Mouse (Mus musculus): ENCODE measurements around the gene Rpl23a. TPM values are rescaled to one million over a fixed set of nuclear protein-coding genes. Genes with fewer than 3 reads are reported as not detected.

Rpl23a gene
- polyA plus RNA-seq (2016; fragmentation: Nextera tagmentation; extraction: Ambion mirVana) = 1,157 and 1,293 TPM in 2 replicates

DNA sequence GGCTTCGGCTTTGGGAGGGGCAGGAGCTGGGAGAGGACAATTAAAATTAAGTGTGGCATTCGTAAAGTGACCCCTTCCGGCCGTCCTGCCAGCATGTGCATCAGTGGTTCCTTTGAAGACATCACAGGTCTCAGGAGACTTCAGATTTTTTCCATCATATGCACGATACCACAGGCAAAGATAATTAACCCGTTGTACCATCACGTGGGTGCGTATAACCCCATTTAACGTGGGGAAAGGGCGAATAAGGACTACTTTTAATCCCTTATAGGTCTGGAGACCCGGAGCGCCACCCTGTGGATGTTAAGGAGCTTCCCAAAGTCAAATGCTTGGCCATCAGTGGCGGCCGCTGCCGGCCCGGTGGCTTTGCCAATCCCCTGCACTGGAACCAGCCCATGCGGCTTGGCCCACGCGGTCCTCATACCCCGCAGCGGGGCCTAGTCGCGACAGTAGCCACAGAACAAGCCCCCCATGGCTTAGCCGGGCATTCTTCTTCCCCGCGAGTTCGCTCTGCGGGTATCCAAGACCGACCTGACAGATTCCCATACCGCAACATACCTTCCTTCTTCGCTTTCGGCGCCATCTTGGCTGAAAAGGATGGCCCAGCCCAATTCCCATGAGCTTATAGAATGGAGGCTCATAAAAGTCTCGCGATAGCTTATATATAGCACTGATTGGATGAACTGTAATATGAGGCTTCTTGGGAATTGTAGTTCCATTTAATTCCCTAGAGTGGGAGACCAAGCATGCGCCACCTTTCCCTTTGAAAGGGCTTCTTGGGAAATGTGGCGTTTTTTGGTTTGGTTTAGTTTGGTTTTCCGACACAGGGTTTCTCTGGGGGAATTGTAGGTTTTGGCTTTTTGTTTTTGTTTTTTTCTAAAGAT is at the start of gene Rpl23a:
TSS of gene Rpl23a (minus strand) at position 624 of the 884 bp plus-strand sequence.
- peak; percentile 80 for DNase-seq (ENCODE audit: low spot score)
- Histone ChIP-seq H3K4me1 (peaks cover 53% of the 10 kb centered on the region), H3K9me3 (replicated peaks) (no peaks in the 10 kb centered on the region), H3K36me3 (peaks cover 39% of the 10 kb centered on the region), H3K27ac (peak within 1 kb of the TSS; percentile 98), H3K27me3 (ENCODE audit: low read depth, poor library complexity, severe bottlenecking) (no peaks in the 10 kb centered on the region), H3K4me3 (peak within 1 kb of the TSS; percentile 96)
- WGBS = under 1% methylated on average over 38 of the region's 38 CpGs

DNA sequence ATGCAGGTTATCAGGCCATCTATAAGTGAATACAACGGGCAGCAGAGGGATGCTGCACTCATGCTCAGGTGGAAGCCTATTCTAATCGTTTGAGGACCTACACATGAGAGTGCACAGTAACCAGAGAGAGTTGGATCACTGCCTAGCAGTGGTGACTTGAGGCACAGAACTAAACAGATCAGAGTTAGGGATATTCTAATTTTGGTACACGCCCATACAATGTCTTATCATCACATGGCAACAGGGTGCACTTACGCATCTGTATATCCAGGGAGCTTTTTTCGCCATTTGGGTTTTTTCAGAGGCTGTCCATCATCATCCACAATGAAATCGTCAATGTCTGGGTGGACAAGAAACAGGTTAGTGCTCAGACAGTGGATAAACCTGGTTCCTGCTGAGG is 48.1 kb upstream of the Rpl23a start:
- H3K27ac ChIP-seq = no peak overlapping the region
- no peak overlapping the region for H3K4me3 ChIP-seq
- H3K36me3 ChIP-seq = peaks cover 97% of the 10 kb centered on the region
- no peaks in the 10 kb centered on the region for H3K27me3 ChIP-seq (ENCODE audit: low read depth, poor library complexity, severe bottlenecking)
- WGBS = 91% methylated on average over 6 of the region's 6 CpGs
- no peak for DNase-seq (ENCODE audit: low spot score)
- H3K4me1 ChIP-seq = no peaks in the 10 kb centered on the region
- no peaks in the 10 kb centered on the region for H3K9me3 ChIP-seq (replicated peaks)

DNA sequence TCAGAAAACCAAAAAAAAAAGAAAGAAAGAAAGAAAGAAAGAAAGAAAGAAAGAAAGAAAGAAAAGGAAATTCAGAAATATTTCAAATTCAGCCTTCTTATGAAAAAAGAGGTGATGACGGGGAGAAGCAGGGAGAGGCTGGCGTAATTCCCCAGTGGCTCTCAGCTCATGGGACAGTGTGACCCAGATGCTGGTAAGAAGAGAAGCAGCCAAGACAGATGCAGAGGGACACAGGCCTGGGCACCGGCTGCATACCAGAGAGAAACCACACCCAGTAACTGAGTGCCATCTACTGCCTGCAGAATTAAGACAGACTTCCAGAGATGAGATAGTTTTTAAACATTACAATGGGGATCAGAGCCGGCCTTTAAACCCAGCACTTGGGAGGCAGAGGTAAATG is 40.2 kb upstream of the Rpl23a start:
- 93% methylated on average over 4 of the region's 4 CpGs for WGBS
- no peaks in the 10 kb centered on the region for H3K4me1 ChIP-seq
- DNase-seq (ENCODE audit: low spot score) = no peak
- no peaks in the 10 kb centered on the region for H3K27me3 ChIP-seq (ENCODE audit: low read depth, poor library complexity, severe bottlenecking)
- H3K36me3 ChIP-seq = peaks cover 100% of the 10 kb centered on the region
- H3K9me3 ChIP-seq (replicated peaks) = no peaks in the 10 kb centered on the region
- no peak overlapping the region for H3K27ac ChIP-seq
- H3K4me3 ChIP-seq = no peak overlapping the region

DNA sequence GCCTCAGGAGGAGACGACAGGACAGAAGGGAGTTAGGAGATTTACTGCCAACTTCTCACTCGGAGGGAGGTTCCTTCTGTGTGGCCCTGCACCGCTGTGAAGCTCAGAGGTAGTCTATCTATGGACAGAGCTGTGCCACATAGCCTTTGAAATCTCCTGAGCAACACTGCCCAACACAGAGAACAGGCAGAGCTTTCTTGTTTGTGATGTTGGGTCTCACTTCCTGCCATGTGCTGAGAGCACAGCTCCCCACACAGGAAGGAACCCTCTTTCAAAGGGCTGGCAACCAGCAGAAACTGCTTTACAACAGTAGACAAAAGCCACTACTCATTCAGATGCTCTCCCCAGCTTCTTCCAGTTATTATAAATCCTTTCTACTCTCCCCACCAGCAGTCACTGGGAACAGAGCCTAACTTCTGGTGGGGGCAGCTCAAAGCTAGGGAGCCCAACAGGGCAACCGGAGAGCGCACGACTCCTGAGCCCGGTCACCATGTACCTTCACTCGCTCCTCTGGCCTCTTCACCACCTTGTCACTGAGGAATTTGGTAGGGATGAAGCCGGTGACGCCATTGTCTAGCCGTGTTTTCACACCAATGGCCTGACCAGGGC is 32.4 kb upstream of the Rpl23a start:
- H3K9me3 ChIP-seq (replicated peaks) = no peaks in the 10 kb centered on the region
- no peak overlapping the region for H3K27ac ChIP-seq
- H3K36me3 ChIP-seq = peaks cover 99% of the 10 kb centered on the region
- no peaks in the 10 kb centered on the region for H3K4me1 ChIP-seq
- no peak for DNase-seq (ENCODE audit: low spot score)
- 85% methylated on average over 11 of the region's 11 CpGs for WGBS
- no peak overlapping the region for H3K4me3 ChIP-seq
- no peaks in the 10 kb centered on the region for H3K27me3 ChIP-seq (ENCODE audit: low read depth, poor library complexity, severe bottlenecking)

DNA sequence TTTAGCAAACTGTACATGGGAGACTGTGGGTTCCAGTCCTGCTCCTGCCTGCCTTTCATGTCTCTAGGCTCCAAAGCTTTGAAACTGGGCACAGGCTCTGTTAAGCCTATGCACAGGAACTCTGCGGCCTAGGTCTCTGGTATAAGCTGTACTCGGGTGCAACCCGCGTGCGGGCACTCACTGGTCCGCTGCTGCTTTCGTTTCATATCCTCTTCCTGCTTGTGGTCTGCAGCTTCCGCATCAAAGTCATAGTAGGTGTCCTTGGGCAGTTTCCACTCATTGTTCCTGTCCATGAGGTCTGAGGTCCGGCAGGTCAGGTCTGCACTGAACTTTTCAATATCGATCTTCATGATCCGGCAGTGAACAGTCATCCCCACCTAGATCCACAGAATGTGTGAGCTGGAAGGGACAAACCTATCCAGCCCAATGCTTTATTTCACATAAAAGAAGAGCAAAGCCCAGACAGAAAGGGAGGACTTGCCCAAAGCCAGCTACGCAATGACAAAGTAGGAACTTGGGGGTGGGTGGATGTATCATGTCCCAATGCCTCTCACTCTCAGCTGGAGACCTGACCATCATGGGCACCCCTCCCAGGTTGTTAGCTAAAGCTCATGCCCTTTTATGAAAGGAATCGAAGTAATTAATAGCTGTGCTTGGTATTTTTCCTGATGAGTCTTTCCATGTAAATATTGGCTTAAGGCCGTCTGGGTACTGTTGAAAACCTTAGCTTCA is 29.9 kb upstream of the Rpl23a start:
- DNase-seq (ENCODE audit: low spot score) = no peak
- no peaks in the 10 kb centered on the region for H3K4me1 ChIP-seq
- no peaks in the 10 kb centered on the region for H3K27me3 ChIP-seq (ENCODE audit: low read depth, poor library complexity, severe bottlenecking)
- peaks cover 99% of the 10 kb centered on the region for H3K36me3 ChIP-seq
- no peak overlapping the region for H3K4me3 ChIP-seq
- no peak overlapping the region for H3K27ac ChIP-seq
- WGBS = 95% methylated on average over 14 of the region's 14 CpGs
- no peaks in the 10 kb centered on the region for H3K9me3 ChIP-seq (replicated peaks)

DNA sequence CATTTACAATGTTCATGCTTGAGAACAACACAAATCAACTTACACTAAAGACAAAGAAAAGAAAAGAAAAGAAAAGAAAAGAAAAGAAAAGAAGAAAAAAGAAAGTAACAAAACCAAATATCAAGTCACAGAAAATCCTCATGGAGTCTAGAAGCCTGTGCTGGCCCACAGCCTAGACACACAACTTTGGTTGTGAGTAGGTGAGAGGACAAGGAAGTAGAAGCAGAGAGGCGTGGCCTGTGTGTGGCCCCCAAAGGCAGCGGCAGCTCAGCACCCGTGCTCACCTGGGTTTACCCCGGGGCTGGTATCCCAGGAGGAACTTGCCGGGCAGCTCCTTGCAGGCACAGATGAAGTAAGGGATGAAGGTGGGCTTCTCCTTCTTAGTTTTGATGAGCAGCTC is 28.1 kb upstream of the Rpl23a start:
- H3K36me3 ChIP-seq = peaks cover 100% of the 10 kb centered on the region
- H3K4me1 ChIP-seq = no peaks in the 10 kb centered on the region
- H3K27ac ChIP-seq = no peak overlapping the region
- WGBS = 91% methylated on average over 5 of the region's 5 CpGs
- H3K27me3 ChIP-seq (ENCODE audit: low read depth, poor library complexity, severe bottlenecking) = no peaks in the 10 kb centered on the region
- H3K4me3 ChIP-seq = no peak overlapping the region
- H3K9me3 ChIP-seq (replicated peaks) = no peaks in the 10 kb centered on the region
- DNase-seq (ENCODE audit: low spot score) = no peak

DNA sequence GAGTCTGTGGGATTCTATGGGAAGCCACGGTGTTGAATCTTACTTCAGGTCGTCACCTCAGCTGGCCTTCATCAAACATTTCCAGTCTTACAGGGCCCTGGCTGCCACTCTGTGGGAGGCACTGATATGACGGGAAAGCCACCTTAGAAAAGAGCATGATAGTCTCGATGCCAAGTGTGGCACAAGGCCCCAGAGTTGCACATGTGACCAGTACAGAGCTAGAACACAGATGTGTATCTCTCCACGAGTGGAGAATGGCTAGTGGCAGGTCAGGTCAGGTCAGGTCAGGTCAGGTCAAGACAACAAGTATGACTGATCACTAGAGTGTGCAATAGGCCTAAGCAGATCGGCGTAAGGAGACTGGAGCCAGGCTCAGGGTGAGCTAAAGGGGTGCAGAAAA is 27.2 kb upstream of the Rpl23a start:
- no peak overlapping the region for H3K27ac ChIP-seq
- no peak for DNase-seq (ENCODE audit: low spot score)
- no peaks in the 10 kb centered on the region for H3K27me3 ChIP-seq (ENCODE audit: low read depth, poor library complexity, severe bottlenecking)
- no peak overlapping the region for H3K4me3 ChIP-seq
- 68% methylated on average over 7 of the region's 7 CpGs for WGBS
- no peaks in the 10 kb centered on the region for H3K9me3 ChIP-seq (replicated peaks)
- H3K4me1 ChIP-seq = peaks cover 6% of the 10 kb centered on the region
- H3K36me3 ChIP-seq = peaks cover 100% of the 10 kb centered on the region

DNA sequence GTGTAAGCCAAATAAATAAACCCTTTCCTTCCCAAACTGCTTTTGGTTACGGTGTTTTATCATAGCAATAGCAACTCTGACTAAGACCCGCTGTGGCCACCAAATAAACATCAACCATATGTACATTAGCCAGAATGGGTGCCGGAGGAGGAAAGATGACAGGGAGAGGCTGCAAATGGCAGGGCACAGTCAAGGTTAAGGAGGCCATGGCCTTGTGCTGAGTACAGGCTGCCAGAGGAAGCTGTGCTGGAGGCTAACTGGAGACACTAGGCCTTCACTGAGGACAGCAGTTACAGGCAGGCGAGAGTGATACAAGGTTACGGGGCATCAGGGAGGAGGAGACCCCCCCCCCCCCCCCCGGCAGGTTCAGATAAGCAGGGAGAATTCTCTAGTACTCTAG is 26.5 kb upstream of the Rpl23a start:
- peaks cover 9% of the 10 kb centered on the region for H3K4me1 ChIP-seq
- DNase-seq (ENCODE audit: low spot score) = no peak
- no peak overlapping the region for H3K27ac ChIP-seq
- H3K27me3 ChIP-seq (ENCODE audit: low read depth, poor library complexity, severe bottlenecking) = no peaks in the 10 kb centered on the region
- 89% methylated on average over 6 of the region's 6 CpGs for WGBS
- no peak overlapping the region for H3K4me3 ChIP-seq
- H3K36me3 ChIP-seq = peaks cover 100% of the 10 kb centered on the region
- H3K9me3 ChIP-seq (replicated peaks) = no peaks in the 10 kb centered on the region

DNA sequence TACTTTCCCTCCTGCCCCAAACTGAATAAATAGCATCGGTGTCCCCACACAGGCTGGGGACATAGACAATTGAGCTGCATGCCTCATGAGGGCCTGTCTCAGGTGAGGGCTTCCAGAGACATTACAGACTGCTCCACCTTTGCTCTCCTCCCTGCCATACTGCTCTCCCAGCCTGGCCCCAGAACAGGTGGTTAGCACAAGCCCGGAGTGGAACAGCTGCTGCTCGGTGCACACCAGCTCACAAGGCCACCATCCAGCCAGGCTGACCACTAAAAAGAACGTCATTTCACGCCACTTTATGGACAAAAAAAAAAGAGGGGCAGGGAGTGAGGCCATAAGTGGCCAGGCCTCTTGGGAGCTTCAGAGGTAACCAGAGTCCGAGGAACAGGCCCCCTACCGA is 23.8 kb upstream of the Rpl23a start:
- DNase-seq (ENCODE audit: low spot score) = no peak
- Histone ChIP-seq H3K27me3 (ENCODE audit: low read depth, poor library complexity, severe bottlenecking) (no peaks in the 10 kb centered on the region), H3K27ac (no peak overlapping the region), H3K9me3 (replicated peaks) (no peaks in the 10 kb centered on the region), H3K36me3 (peaks cover 95% of the 10 kb centered on the region), H3K4me1 (peaks cover 9% of the 10 kb centered on the region), H3K4me3 (no peak overlapping the region)
- 85% methylated on average over 7 of the region's 7 CpGs for WGBS

DNA sequence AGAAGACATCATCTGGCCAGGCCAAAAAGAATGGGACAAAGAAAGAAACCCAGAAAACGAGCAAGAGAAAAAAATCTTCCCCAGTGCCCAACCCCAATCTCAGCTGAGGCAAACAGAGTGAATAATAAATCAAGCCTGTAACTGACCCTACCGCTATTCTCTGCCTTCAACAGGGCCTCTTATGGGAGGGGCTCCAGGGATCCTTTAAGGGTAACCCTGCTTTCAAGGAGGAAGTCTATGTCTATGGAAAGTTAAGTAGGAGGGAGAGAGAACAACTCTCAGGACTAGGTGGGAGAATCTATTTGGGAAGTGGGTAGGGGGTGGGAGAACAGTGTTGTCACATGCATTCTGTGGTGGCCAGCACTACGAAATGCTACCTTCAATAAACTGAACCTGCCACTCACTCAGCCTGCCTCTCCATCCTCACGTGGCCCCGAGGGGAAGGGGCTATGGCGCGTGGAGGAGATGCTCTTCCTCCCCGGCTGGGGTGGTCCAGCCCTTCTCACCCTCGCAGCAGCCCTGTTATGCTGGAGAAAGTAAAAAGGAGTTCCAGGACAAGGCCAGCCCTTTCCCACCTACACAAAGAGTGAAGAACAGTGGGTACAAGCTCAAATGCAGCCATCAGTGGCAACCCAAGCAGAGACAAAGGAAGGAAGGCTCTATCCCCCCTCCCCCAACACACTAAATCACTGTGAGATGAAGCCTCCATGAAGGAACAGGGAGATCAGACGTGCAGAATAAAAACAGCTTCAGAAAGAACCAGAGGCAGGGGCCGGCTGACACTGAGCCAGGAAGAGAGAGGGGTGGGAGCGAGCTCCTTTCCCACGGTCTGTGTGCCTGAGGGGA is 22.2 kb upstream of the Rpl23a start:
- DNase-seq (ENCODE audit: low spot score) = no peak
- no peaks in the 10 kb centered on the region for H3K9me3 ChIP-seq (replicated peaks)
- H3K27ac ChIP-seq = peak overlapping the region; percentile 15; the same call in 1 of the 2 replicates
- peaks cover 9% of the 10 kb centered on the region for H3K4me1 ChIP-seq
- H3K4me3 ChIP-seq = no peak overlapping the region
- peaks cover 79% of the 10 kb centered on the region for H3K36me3 ChIP-seq
- WGBS = 77% methylated on average over 13 of the region's 13 CpGs
- no peaks in the 10 kb centered on the region for H3K27me3 ChIP-seq (ENCODE audit: low read depth, poor library complexity, severe bottlenecking)

DNA sequence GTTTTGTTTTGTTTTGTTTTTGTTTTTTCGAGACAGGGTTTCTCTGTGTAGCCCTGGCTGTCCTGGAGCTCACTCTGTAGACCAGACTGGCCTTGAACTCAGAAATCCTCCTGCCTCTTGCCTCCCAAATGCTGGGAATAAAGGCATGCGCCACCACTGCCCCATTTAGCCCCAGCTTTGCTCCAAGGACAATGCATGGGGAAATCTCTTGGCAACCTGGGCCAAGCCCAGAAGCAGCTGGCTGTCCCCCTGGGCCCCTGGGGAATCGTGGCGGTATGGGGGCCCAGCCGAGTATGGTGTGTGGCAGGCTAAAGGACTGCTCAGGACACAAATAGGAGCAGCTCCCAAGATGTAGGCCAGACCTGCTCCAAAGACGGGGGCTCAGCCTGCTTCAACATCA is 20.9 kb upstream of the Rpl23a start:
- Histone ChIP-seq H3K36me3 (peaks cover 66% of the 10 kb centered on the region), H3K4me1 (peaks cover 9% of the 10 kb centered on the region), H3K4me3 (no peak overlapping the region), H3K27me3 (ENCODE audit: low read depth, poor library complexity, severe bottlenecking) (no peaks in the 10 kb centered on the region), H3K27ac (no peak overlapping the region), H3K9me3 (replicated peaks) (no peaks in the 10 kb centered on the region)
- WGBS = 89% methylated on average over 6 of the region's 6 CpGs
- no peak for DNase-seq (ENCODE audit: low spot score)

DNA sequence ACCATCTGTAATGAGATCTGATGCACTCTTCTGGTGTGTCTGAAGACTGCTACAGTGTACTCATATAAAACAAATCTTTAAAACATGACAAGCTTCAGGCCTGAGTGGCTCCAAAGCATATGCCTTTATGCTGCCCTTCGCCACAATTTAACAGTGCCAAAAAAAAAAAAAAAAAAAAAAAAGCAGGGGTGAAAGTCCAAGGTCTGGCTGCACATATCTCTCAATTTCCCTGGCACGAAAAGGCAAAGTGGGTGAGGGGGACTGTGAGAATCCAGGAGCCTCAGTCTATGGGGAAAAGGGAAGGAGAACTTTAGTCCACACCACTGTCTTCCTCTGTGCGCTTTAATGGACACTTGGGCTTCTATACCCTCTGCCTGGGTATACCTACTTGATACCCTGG is 19.0 kb upstream of the Rpl23a start:
- DNase-seq (ENCODE audit: low spot score) = no peak
- Histone ChIP-seq H3K27me3 (ENCODE audit: low read depth, poor library complexity, severe bottlenecking) (no peaks in the 10 kb centered on the region), H3K4me3 (no peak overlapping the region), H3K36me3 (peaks cover 47% of the 10 kb centered on the region), H3K27ac (no peak overlapping the region), H3K4me1 (peaks cover 9% of the 10 kb centered on the region), H3K9me3 (replicated peaks) (no peaks in the 10 kb centered on the region)
- 95% methylated on average over 3 of the region's 3 CpGs for WGBS

Measured in limb, embryonic 10.5 days (tissue).